8 mouse cellular contexts compared by ENCODE assay signal in the genomic region with DNA sequence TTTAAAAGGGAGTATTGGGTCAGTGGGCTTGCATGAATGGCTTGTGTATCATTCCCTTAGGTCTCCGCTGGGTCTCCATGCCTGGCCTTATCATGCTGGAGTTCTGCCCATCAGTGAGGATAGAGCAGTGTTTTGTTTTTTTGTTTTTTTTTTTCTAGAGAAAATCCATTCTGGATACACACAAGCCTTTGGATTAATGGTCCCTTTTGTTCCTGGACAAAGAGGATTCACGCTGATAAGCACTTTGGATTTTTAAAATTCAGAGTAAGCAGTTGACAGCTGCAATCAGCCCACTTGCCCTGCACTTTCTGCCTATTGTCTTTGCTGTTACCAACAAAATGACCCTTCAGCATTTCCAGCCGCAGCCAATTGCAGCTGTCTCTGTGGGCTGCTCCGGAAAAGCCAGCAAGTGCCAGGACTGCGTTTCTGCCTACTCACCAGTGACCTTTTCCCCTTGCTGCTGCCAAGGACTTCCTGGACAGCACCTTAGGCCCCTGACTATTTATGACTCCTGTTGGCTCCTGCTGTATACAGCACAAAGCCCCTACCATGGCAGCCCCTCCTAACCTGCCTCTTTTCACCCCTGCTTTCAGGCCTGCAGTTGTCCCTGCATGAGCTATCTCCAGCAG.
DNase-seq lines count a peak whose midpoint lies in the region; ATAC-seq and TF ChIP-seq lines count a peak whose summit lies in the region.

No protein-coding gene starts in this region.

- 14% methylated on average over 5 of the region's 5 CpGs for WGBS in heart, embryonic 14.5 days

- no peak for TF ChIP-seq CTCF in layer of hippocampus, adult 2 months (conservative IDR thresholded peaks at IDR 0.05)

- no peak overlapping the region for H3K4me3 ChIP-seq in layer of hippocampus, adult 2 months
- H3K4me3 ChIP-seq in heart, embryonic 14.5 days (ENCODE audit: control insufficient read depth in 1 of 2, insufficient read depth in 1 of 2, low read depth in 1 of 2, low read length in 2 of 2) = no peak overlapping the region

- no peak for ATAC-seq in heart, embryonic 14.5 days (ENCODE audit: insufficient number of reproducible peaks, insufficient read depth, low FRiP score, low read depth)

- no peak overlapping the region for H3K4me2 ChIP-seq in heart, embryonic 14.5 days (ENCODE audit: low read length)

- no peaks in the 10 kb centered on the region for H3K27me3 ChIP-seq in heart, embryonic 14.5 days (ENCODE audit: control insufficient read depth, insufficient read depth, low read length)

- H3K9me3 ChIP-seq in heart, embryonic 14.5 days (ENCODE audit: control insufficient read depth, low read length) = no peaks in the 10 kb centered on the region

- no peak overlapping the region; the same call in 1 of the 2 replicates for H3K9ac ChIP-seq in heart, embryonic 14.5 days (ENCODE audit: low read length)

- no peaks in the 10 kb centered on the region for H3K36me3 ChIP-seq in heart, embryonic 14.5 days (ENCODE audit: control insufficient read depth, insufficient read depth, low read length)

- peaks cover 8 to 17% of the 10 kb centered on the region in 2 experiments for H3K4me1 ChIP-seq in heart, embryonic 14.5 days (ENCODE audit: control insufficient read depth in 2 of 2, insufficient read depth in 2 of 2, low read length in 2 of 2)

- no peak for DNase-seq in layer of hippocampus, adult 2 months (ENCODE audit: low spot score in 2 of 2)
- no peak for DNase-seq in layer of hippocampus, postnatal 10 days (ENCODE audit: low spot score in 2 of 2)
- peak; percentile 45 for DNase-seq in embryo, embryonic 11 days
- DNase-seq in lung, postnatal 25 days (ENCODE audit: low spot score) = peak; percentile 14
- no peak for DNase-seq in urinary bladder, postnatal 10 days (ENCODE audit: low spot score)
- DNase-seq in T-cell, adult 2 months (ENCODE audit: low spot score) = no peak
- DNase-seq in cerebellum, postnatal 14 days = no peak

- peak overlapping the region; percentile 69; the same call in 1 of the 2 replicates for H3K27ac ChIP-seq in layer of hippocampus, adult 2 months
- peak overlapping the region; percentile 39 to 41; a peak in 2 of 4 replicates for H3K27ac ChIP-seq in heart, embryonic 14.5 days (replicated peaks in 1 of 2; ENCODE audit: control insufficient read depth in 1 of 2, insufficient read depth in 1 of 2, low read depth in 2 of 2, low read length in 2 of 2)

Comparison
In these comparisons a context has a peak if more than half of its experiments do, and no peak if none do; other contexts are left out.
1. DNase-seq: peak in embryo, embryonic 11 days (single experiment) and lung, postnatal 25 days (single experiment); none in layer of hippocampus, adult 2 months (0 of 2), layer of hippocampus, postnatal 10 days (0 of 2), urinary bladder, postnatal 10 days (single experiment), T-cell, adult 2 months (single experiment) and cerebellum, postnatal 14 days (0 of 2).